Mouse (Mus musculus) left cerebral cortex, adult 11 months (tissue): ENCODE data around the gene Cd151.

Experiments used
- DNase-seq: peaks from one replicate; pipeline ENCODE4 v3.0.0; 2022; ENCODE audit warnings: low spot score

The Cd151 gene

DNA sequence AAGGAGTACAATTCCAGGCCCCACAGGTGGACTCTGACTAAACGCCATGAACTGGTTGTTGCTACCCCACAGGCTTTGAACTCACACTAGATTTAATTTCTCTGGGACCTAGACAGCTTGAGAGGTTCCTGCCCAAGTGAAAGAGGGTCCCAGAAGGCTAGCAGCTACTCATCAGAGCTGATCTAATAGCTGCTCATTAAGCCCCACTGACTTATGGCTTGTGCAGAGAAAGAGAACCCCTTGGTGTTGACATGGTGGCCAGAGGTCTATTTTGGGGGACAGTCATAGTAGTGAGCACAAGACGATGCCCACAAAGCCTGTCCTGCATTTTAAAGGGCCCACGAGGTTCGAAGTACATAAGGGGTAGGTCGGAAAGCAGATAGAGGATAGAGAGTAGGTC is 7.0 kb downstream of the Cd151 start:
- no peak for DNase-seq

DNA sequence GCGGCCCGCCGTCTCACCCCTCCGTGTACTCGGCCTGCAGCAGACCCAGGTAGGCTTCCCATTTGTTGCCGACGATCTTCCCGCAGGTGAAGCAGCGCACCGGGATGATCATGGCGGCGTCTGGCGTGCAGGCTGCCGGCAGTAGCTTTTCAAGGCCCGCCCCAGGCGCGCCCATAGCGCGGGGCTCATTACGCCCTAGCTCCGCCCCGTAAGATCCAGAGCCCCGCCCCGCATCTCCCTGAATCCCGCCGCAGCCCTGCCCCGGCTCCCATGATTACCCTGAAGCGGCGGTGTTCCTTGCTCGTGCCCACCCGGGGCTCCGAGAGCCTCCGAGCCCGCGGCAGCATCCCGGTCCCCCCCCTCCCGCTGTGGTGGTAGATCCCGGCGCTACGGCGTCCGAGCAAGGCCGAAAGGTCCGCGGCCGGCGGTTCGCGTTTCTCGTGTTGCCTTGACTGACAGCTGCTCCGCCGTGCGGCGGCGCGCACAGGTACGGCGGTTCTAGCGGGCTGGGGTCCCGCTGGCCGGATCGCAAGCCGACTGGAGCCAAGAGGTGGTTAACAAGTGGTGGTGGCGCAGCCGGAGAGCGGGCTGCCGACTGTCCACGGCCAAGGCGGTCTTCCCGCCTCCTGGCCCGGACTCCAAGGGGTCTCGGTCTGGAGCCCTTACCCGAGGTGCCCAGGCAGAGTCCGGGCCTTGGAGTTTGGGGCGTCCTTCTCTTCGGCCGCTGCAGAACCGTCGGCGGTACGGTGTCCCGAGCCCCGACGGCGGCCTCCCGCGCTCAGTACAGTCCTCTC is 8.0 kb downstream of the Cd151 start, which contains the start of the genes Polr2l and Tspan4:
TSS of gene Polr2l (minus strand) at position 122 of the 794 bp plus-strand sequence.
TSS of gene Tspan4 (plus strand) at position 230 of the 794 bp plus-strand sequence.
- DNase-seq, result no peak

DNA sequence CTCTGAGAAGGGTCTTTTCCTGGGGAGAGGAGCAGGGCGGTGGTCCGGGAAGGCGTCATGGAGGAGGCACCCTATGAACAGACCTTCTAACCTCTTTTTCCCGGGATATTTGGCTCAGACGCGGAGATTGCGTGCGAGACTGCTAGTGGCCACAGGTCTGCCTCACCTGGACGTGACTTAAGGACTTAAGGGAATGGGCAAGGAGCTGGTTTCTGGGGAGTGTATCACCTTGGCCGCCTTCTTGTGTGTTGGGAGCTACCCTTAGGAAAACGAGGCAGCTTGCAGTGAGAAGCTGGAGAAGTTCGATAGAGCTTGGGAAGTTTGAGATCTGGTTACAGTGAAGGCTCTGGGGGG is 8.6 kb downstream of the Cd151 start:
- DNase-seq, result no peak

DNA sequence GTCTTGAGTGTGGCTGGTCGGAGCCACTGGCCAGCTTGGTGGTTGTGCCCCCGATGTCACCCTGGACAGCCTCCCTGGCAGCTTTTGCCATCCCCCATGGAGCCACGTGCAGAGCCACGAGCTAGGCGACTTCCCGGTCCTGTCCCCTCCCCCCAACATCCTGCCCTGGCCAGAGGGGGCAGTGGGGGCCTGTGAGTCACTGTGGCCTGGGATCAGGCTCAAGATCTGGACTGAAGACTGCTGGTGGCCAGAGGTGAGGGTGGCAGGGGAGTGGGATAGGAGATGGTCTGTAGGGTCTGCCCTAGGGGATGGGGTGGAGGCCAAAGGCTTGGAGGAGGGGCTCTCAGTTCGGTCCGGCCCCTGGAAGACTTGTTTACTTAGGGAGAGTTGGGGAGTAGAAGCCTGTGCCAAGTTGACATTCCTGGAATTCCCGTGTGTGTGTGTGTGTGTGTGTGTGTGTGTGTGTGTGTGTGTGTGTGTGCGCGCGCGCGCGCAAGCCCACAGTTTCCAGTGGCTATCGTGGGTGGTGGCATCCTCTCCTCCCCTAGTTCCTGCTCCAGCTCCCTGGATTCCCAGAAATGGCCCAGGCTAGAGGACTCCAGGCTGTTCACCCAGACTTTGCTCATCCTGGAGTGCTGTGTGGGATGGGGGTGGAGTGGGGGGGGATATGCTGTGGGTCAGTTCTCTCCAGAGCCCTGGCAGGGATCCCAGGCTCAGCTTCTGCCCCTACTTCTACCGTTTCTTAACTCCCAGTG is 9.2 kb downstream of the Cd151 start:
- no peak for DNase-seq

DNA sequence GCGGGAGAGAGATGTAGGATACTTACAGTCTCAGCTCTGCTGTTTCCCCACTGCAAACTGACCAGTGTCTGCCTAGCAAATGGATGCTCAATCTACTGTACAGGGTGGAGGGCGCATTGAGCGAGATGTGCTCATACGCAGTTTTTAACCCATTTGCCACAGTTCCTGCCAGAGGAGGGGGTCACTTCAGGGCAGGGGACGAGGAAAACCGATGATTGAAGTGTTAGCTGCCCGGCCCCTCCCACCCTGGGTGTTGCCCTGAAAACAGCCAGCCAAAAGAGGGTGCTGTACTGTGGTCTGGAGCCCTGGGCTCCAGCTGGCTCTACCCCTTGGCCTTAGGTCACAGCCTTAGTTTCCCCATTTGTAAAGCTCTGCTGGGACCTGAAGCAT is 9.8 kb downstream of the Cd151 start:
- no peak for DNase-seq

DNA sequence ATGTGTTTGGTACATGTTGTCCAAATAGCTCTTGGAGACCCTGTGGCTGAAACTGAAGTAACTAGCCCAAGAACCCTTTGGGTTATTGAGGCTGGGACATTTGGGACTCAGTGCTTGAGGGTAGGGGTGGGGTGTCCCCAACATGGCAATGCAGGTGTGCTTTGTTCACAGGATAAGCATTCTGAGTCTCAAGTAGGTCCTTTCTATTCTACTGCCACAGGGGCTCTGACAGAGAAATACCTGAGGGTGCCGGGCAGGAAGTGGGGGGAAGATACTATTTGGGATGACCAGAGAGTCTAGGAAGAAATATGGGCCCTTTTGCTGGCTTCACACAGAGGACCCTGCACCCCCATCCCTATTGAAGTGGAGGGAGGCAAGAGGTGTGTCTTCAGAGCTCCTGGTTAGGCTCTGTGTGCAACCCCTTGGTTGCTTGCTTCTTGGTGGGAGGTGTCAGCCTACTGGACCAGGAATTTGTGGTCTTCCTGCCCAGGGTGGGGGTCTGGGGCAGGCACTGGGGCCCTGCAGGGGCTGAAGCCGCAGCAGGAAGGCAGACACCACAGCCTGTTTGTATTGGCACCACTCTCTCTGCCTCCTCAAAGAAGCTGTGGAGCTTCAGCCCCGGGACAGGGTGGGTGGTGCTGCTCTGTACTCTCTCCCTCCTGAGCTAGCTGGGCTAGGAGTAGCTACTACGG is 10.5 kb downstream of the Cd151 start:
- DNase-seq, result no peak

DNA sequence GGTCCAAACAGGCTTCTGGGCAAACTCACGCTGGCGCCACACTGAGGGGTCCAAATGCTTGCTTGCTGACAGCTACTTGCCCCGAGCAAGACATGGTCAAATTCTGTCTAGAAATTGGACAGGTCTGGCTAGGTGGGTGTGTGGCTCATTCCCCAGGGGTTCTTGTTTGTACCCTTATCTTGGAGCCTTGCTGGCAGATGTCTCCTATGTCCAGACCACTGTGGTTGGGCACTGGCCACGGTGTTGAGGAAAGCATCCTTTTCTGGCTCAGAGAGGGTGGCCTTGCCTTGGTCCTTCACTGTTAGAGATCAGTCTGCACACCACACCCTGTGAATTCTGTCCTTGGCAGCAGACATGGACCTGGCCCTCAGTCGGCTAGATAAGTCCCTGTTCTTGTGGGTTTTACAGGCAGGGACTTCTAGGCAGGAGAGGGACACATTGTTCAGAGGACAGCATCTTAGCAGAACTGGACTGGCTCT is 11.1 kb downstream of the Cd151 start:
- DNase-seq, result no peak

DNA sequence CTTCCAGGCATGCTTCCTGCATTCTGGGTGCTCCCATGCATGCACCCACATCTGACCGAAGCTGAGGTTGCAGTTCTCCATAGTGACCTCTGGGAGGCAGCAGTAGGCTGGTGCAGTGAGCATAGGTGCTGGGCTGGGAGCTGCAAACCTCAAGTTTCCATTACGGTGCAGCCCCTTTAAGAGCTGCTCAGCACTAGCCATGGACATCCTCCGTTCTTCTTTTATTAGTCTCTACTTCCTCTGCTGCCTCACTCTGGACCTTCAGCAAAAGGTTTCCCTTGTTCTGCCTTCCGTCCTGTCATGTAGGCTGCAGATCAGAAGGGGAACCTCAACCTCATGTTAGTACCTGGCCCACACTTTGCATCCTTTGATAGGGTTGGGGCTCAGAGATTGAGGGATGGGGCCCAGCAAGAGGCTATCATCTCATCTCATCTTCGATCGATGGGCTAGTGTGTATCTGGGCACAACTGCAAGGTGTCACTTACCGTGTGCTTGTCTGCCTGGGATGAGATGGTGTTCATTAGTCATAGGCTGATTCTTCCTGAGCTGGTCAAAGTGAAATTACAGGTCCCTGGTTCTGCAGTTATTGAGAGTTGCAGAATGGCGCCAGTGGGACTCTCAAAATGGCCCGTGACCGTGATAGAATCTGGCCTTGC is 13.8 kb downstream of the Cd151 start:
- DNase-seq, result no peak

DNA sequence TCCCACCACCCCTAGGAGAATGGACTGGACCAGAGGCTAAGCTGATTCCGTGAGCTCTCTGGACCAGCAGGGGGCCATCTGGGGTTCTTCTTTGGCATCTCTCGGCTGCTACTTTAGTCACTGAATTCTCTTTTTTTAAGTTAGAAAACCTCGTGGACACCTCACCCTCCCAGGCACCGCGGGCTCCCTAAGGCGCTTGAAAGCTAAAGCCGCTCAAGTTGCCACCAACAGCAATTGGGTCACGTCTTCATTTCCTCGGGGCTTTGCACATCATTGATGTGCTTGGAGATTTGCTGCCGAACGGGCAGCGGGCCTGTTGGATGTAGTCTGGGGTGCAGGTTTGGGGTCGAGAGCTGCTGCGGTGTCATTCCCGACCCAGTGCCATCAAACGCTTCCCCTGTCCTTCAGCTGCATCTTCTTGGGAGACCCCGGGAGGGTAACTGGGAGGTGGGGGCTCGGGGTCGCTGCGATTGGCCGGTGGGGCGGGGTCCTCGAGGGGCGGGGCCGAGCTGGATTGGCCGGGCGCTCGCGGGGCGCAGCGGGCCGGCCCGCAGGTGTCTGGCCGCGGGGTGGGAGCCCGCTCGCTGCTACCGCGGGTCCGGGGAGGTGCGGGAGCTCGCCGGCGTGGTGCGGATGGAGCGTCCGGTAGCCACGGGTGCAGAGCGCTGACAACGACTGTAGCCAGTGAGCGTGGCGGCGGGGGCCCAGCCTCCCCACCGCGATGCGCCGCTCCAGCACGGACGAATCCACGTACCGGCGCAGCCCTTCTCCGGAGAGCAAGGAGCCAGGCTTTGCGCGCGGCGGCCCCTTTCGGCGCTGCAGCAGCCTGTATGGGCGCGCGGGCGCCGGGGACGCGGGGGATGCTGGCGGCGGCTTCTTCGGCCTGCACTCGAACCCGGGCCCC is 14.6 kb downstream of the Cd151 start:
- DNase-seq, result no peak

DNA sequence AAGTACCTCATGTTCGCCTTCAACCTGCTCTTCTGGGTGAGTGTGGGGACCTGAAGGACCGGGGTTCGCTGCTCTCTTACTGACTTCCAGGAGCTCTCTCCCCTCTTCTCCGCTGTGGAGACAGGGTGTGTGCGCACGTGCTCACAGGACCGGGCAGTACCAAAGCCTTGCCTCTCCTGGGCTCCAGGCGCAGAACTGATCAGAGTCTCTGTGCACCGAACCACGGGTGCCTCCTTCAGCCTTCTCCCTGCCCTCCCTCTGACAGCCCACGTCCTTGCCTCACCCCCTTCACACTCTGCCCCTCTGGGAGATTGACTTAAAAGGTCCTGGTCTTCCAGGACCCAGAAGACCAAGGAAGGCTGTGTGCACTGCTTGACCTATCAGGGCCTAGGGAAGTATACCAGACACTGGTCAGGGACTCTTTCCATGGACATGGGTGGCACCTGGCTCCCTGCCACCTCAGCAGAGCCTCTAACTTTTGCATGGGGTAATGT is 15.4 kb downstream of the Cd151 start:
- DNase-seq, result no peak

DNA sequence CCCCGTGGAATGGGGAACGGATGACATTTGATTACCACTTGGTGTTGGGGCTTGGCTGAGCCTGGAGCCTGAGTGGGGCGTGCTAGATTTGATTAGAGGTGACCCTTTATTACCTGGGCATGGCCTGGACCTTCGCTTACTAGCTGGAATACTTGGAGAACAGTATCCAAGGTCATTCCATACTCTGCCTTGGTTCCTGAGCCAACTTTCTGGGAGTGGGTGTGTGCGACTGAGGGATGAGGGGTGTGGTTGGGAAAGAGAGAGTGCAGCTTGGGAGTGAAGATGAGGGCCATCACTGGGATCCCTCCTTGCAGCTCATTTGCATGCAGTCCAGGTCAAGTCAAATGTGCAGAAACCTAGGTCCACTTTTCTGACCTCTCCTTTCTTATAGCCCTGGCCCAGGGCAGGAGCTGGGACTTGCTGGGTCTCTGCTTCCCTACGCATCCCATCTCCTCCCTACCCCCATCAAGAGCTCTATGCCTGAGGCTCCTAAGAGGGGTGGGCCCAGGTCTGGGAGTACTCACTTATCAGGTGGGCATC is 16.0 kb downstream of the Cd151 start:
- DNase-seq, result no peak

DNA sequence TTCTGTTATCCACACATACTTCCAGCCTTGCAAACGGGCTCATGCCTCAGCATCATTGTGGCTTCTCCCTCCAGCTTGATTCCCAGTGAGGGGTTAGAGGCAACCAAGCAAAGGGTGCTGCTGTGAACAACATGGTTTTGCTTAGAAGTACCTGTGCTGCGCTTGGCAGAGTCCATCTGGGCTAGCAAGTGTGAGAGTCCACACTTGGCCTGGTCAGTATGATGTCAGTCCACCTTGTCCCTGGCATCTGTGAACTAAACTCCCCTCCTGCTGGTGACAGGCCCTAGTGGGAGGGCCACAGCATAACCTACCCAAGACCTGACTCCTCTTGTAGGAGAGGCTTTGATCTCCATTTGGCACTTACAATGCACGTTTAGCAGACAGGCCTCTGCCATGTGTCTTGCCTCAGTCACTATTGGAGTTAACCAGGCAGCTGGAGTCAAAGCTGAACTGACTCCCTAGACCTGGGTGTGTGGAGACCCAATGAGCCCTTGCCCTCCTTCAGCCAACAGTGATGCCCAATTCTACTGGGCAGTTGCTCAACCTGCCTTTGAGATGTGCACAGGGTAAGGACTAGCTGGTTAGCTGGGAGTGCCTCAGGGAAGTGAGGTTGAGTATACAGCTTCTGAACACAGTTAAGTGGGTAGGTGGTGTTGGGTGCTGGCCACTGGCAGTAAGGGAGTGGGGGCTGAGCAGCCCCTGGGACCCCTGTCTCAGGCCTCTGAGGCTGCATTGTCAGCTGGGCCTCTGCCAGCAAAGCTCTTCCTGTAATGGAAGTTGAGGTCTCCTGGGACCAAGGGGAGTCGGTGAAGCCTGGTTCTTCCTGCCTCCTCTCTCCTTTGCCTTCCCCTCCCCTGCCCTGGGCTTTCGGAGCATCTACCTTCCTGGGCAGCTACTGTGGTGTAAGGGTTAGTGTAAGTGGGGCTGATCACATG is 17.3 kb downstream of the Cd151 start:
- no peak for DNase-seq

DNA sequence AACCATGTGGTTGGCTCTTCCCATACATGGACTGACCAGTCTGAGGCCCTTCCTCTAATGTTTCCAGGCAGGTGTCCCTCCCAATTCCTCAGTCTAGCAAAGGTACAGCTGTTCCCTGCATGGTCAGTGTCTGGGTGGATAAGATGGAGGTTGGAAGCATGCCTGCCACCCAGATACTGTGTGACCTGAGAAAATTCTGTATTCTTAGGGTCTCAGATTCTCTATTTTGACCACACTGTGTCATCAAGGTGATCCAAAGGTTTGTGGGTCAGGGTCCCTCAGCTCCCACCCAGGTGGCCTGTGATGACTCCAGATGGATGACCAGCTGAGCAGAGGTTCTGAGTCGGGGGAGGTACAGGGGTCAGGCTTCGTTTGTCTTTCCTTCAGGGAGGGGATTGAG is 18.0 kb downstream of the Cd151 start:
- no peak for DNase-seq

DNA sequence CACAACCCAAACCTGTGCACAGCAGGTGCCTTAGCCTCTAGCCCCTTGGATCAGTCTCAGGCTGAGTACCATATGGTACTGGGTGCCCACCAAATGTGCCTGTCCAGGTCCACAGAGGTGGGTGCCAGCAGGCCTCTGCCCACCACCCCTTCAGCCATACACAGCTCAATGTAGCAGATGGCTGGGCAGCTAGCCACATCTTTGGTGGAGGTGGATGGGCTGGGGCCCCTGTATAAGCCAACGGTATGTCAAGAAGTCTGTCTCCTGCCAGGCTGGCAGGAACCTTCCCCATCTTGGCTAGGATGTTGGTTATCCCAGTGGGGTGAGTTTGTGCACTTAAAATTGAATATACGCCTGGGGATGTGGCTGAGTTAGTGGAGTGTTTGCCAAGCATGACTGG is 18.4 kb downstream of the Cd151 start:
- DNase-seq, result no peak

DNA sequence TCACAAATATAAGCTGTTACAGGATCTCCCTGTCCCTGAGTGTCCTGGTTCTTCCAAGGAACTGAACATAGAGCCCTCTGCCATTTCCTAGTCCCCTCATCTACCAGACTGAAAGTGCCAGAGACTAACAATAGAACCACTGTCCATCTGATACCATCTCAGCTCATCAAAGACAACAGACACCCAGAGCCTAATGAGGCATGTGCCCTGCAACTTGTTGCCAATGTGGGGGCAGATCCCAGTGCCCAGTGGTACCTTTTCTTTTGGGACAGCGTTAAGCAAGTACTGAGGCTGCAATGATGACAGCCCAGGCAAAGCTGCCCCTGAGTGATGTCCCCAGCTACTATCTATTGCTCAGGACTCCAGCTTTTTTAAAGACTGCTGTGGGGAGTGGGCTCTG is 19.0 kb downstream of the Cd151 start:
- no peak for DNase-seq

DNA sequence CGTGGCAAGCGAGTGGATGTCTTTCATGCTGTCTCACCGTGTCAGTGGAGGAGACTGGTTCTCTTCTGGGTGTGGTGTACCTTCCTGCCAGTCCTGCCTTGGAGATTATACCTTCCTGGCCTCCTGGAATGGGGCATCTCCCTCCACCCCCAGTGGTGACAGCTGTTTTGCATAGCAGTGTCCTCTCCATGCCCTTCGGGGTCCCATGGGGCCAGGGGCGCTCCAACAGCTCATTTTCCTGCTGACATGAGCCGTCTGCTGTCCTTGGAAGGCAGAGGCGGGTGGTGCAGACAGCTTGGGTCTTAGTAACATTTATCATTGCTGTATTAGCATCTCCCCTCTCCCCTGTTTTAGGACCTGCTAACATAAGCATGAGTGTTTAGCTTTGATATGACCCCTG is 19.9 kb downstream of the Cd151 start:
- no peak for DNase-seq

DNA sequence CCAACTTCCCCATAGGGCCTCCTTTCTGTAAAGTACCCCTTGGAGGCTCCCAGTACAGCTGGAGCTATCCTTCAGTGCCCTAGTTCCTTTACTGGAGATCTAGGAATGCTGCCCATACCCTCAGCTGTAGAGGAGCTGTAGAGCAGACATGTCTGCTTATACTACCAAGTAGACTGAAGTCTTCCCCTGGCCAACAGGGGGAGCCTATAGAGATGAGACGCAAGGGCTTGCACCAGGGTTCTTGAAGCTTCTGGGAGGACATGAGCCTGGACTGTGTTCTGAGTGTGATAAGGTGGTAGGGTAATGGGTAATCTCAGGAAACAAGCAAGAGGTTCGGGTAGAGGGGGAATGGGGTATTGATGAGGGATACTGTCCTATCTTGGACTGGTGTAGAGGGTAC is 24.0 kb downstream of the Cd151 start:
- no peak for DNase-seq

DNA sequence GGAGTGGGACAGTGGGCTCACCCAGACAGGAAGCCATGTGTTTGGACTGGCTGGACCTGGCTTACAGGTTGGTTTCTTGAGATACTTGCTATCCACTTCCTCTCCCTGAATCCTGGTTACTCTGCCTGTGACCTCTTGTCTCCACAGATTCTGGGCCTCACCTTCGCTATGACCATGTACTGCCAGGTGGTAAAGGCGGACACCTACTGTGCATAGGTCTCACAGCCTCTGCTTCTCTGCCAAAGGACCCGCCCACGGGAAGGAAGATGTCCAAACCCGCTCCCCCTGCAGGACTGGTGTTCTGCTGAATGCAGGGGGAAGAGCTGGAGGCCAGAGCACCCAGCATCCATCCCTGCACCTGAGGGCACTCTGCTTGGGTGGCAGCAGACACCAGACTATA is 25.5 kb downstream of the Cd151 start:
- no peak for DNase-seq

DNA sequence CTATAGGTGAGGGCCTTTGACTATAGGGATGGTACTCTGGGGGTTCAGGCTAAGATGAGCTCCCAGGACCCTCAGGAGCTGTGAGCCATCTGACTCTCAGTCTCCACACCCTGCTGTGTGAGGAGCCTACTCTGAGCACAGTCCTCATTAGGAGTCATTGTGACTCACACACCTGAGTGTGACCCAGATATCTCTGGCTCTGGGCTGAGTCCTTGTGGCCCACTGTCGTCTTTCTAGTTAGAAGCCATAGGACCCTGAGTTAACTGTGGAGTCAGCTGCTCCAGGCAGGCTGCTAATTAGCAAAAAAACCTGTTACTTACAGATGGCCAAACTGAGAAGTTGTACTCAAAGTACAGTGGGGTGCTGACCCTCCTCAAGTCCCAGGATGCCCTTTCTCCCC is 26.5 kb downstream of the Cd151 start:
- no peak for DNase-seq

DNA sequence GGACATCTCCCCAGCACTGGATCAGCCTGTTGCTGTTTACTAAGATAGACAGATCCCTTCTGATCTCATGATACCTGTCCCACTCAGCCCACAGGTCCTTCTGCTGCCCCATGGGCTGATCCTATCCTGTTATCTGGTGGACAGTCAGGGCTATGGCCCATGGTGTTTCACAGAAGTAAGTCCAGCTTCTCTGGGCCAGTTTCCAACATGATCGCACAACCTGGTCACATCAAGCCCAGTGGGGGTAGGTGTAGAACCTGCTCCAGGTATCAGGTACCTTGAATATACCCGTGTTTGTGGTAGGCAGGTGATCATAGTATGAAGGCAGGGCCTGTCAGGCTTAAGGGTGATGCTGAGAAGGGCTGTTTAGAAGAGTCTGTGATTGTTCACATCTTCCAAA is 28.2 kb downstream of the Cd151 start:
- no peak for DNase-seq
